Mouse (Mus musculus) c-Kit-positive CD71-positive TER-119-negative erythroid progenitor cells, embryonic 14.5 days (primary cell): ENCODE data around the gene Gm28079.
"Not testable (repeated sequence)": the region's sequence is repeated elsewhere in the genome, so short reads cannot be mapped to it uniquely, and the experiment has no call there.

Experiments used
- DNase-seq: peaks from one replicate; pipeline ENCODE4 v3.0.0-alpha.2; 2013; ENCODE audit warnings: low read depth

The Gm28079 gene

DNA sequence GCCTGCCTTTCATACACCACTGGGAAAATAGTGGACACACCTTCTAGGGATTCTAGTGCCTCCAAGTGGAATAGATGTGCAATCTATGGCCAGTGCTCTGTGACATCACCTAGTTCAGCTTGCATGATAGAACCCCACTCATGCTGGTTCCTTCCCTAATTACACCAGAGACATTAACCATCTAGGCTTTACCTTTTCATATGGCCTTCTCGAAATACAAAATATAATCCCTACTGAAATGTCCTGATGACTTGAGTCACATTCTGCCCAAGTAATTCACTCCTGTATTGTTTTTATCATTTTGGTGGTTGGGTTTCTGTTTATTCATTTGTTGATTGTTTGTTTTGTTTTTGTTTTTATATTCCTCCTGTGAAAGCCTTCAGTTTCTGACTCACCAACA is at the start of gene Gm28079:
Gm28079 (minus strand) TSS at position 101 of the 400 bp plus-strand sequence.
- DNase-seq: not testable (repeated sequence)
